ENCODE assay signal across 11 mouse cellular contexts in the genomic region with DNA sequence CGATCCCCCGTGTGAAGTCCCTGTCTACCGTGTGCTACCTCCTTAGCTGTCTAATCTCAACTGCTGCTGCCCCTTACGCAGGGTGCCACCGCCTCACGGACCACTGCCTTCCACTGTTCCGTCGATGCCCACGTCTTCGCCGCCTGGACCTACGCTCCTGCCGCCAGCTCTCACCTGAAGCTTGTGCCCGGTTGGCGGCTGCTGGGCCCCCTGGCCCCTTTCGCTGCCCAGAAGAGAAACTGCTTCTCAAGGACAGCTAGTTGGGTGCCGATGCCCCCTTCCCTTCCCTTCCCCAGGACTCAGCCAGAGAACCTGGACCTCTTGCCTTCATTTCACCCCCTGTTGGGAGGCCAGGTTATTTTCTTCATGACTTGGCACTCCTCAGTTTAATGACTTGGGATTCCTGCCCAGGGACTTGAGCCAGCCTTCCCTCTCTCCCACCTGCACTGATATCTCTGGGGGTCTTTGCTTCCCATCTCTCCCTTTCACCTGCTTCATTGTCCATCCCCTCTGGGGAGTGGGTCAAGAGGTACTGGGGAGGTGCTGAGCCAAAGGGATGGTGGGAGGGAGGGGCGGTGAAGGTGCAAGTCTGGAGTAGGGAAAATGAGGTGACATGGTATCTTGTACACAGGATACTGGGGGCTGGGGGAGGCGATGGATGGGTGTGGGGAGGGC. TPM values are rescaled to one million over a fixed set of nuclear protein-coding genes. Genes with fewer than 3 reads are reported as not detected.
A peak's percentile ranks its signal among the peaks of the same experiment; 100 is the strongest.
DNase-seq lines count a peak whose midpoint lies in the region; TF ChIP-seq lines count a peak whose summit lies in the region.
"Had no signal": no experiment of that assay in that cellular context is flagged by ENCODE, and none has a peak within 500 bp of the region (broad histone marks: within the 10 kb centered on the region; RNA-seq: fewer than 3 reads in every experiment).

No protein-coding gene starts in this region.

- H3K9ac ChIP-seq in ES-Bruce4 (ENCODE audit: low read depth, poor library complexity, severe bottlenecking) (no peak overlapping the region), MEL (ENCODE audit: control insufficient read depth, low read depth, low read length, poor library complexity, severe bottlenecking) (peak overlapping the region; percentile 78)

- intact Hi-C loops in left cerebral cortex, postnatal 14 days (cut with DNase I): no loop called here

- DNase-seq in kidney, adult 11 months: peak; percentile 26
- DNase-seq in kidney, adult 9 months: no peak
- DNase-seq in MEL (ENCODE audit: low read depth, low spot score): no peak
- no peak for DNase-seq in limb, embryonic 10.5 days (ENCODE audit: low spot score)
- no peak for DNase-seq in left cerebral cortex, adult 9 months (ENCODE audit: low spot score in 2 of 2)
- DNase-seq in left cerebral cortex, postnatal 14 days (ENCODE audit: low spot score in 2 of 2): no peak
- DNase-seq in urinary bladder, postnatal 25 days (ENCODE audit: low spot score): no peak

- WGBS in limb, embryonic 10.5 days: 93% methylated on average over 19 of the region's 19 CpGs

- TF ChIP-seq RAD21 in MEL (IDR thresholded peaks at IDR 0.05; ENCODE audit: low read depth, low read length): no peak

- TF ChIP-seq CTCF in ES-Bruce4 (IDR thresholded peaks at IDR 0.05; ENCODE audit: low read depth, low read length): no peak
- TF ChIP-seq CTCF in MEL (IDR thresholded peaks at IDR 0.05 in 2 of 3, conservative IDR thresholded peaks at IDR 0.05 in 1 of 3; ENCODE audit: control insufficient read depth in 1 of 3, insufficient read depth in 1 of 3, low read depth in 2 of 3, low read length in 3 of 3, poor library complexity in 1 of 3, severe bottlenecking in 1 of 3): no peak

- TF ChIP-seq EP300 in ES-Bruce4 (IDR thresholded peaks at IDR 0.05; ENCODE audit: insufficient read depth, low read depth, low read length) (no peak), MEL (IDR thresholded peaks at IDR 0.05; ENCODE audit: low read depth in 1 of 2, low read length in 2 of 2) (no peak)

- no peaks in the 10 kb centered on the region for H3K4me1 ChIP-seq in ES-Bruce4 (ENCODE audit: control insufficient read depth, insufficient read depth, low read length)
- peaks cover 8 to 38% of the 10 kb centered on the region in 2 experiments for H3K4me1 ChIP-seq in MEL (ENCODE audit: control insufficient read depth in 1 of 2, insufficient read depth in 2 of 2, low read length in 2 of 2)
- H3K4me1 ChIP-seq in limb, embryonic 10.5 days: peaks cover 39% of the 10 kb centered on the region

- TF ChIP-seq POLR2A in ES-Bruce4 (IDR thresholded peaks at IDR 0.05; ENCODE audit: insufficient read depth, low read length) (no peak), MEL (IDR thresholded peaks at IDR 0.05; ENCODE audit: control insufficient read depth in 1 of 2, insufficient read depth in 1 of 2, low read depth in 1 of 2, low read length in 2 of 2, poor library complexity in 1 of 2) (no peak)

- H3K36me3 ChIP-seq in ES-Bruce4 (ENCODE audit: control insufficient read depth, insufficient read depth, low read length, poor library complexity, severe bottlenecking): peaks cover 12% of the 10 kb centered on the region
- H3K36me3 ChIP-seq in MEL (ENCODE audit: control insufficient read depth in 1 of 2, insufficient read depth in 2 of 2, low read length in 2 of 2): peaks cover 0 to 35% of the 10 kb centered on the region in 2 experiments; a peak in 2 of 4 replicates
- peaks cover 58% of the 10 kb centered on the region for H3K36me3 ChIP-seq in limb, embryonic 10.5 days

- H3K27ac ChIP-seq in ES-Bruce4 (ENCODE audit: insufficient read depth, low read length) (peak overlapping the region; percentile 21; the same call in 1 of the 2 replicates), MEL (ENCODE audit: control insufficient read depth, low read depth, low read length) (peak overlapping the region; percentile 91)
- peak overlapping the region; percentile 95; the same call in 1 of the 2 replicates for H3K27ac ChIP-seq in limb, embryonic 10.5 days

- H3K4me3 ChIP-seq in ES-Bruce4 (ENCODE audit: low read depth, low read length) (peak overlapping the region; percentile 56), MEL (ENCODE audit: control insufficient read depth in 1 of 2, insufficient read depth in 1 of 2, low read depth in 2 of 2, low read length in 2 of 2) (peak overlapping the region; percentile 9 to 64)
- peak overlapping the region; percentile 76; the same call in 1 of the 2 replicates for H3K4me3 ChIP-seq in limb, embryonic 10.5 days

- H3K27me3 ChIP-seq in ES-Bruce4 (ENCODE audit: control insufficient read depth, insufficient read depth, low read length, poor library complexity, severe bottlenecking): no peaks in the 10 kb centered on the region
- H3K27me3 ChIP-seq in MEL (ENCODE audit: control insufficient read depth in 1 of 2, insufficient read depth in 2 of 2, low read length in 2 of 2): no peaks in the 10 kb centered on the region
- no peaks in the 10 kb centered on the region for H3K27me3 ChIP-seq in limb, embryonic 10.5 days (ENCODE audit: low read depth, poor library complexity, severe bottlenecking)
- H3K27me3 ChIP-seq: Patski had no signal

- H3K79me2 ChIP-seq in MEL (ENCODE audit: control insufficient read depth, insufficient read depth, low read length, poor library complexity): peaks cover 24% of the 10 kb centered on the region

- no peaks in the 10 kb centered on the region for H3K9me3 ChIP-seq in ES-Bruce4 (replicated peaks; ENCODE audit: control insufficient read depth, insufficient read depth, low read length, poor library complexity, severe bottlenecking)
- no peaks in the 10 kb centered on the region for H3K9me3 ChIP-seq in MEL (replicated peaks; ENCODE audit: insufficient read depth, low read length)
- H3K9me3 ChIP-seq in limb, embryonic 10.5 days (replicated peaks): no peaks in the 10 kb centered on the region

TF ChIP-seq in MEL, 35 proteins besides CTCF, POLR2A, EP300 and RAD21:
- TF ChIP-seq TBP (IDR thresholded peaks at IDR 0.05; ENCODE audit: low read depth, low read length) (no peak), MAZ (IDR thresholded peaks at IDR 0.05; ENCODE audit: low read depth, low read length) (0 out of 2 replicates have a peak, but pooled peaks have one; percentile 50)

RNA-seq across cellular contexts. Expression of a gene that starts 1.8 kb away (rescaled TPM):
- polyA plus RNA-seq in ES-Bruce4 (2011; ENCODE audit: insufficient read depth, insufficient read length, low read depth, missing spikeins) (20.2 and 23.2 TPM in 2 replicates), MEL (2012; ENCODE audit: insufficient read depth in 1 of 2, insufficient read length in 2 of 2, low read depth in 1 of 2, low replicate concordance in 2 of 2, missing spikeins in 1 of 2) (10 to 100 TPM in 1 of 2 experiments, not detected in 1; 47.2 TPM)
- total RNA-seq in MEL (2012; rRNA removed): 31.4 and 37.5 TPM in 2 replicates
- polyA plus RNA-seq in limb, embryonic 10.5 days (2016; fragmentation: Nextera tagmentation; extraction: Ambion mirVana): 15.2 and 16.0 TPM in 2 replicates
- total RNA-seq in left cerebral cortex, postnatal 14 days (2021): 10 to 100 TPM; 19.8 to 22.5 TPM

RNA-seq across cellular contexts. Expression of a gene that starts 8.7 kb away (rescaled TPM):
- 49.1 and 51.7 TPM in 2 replicates for polyA plus RNA-seq in ES-Bruce4 (2011; ENCODE audit: insufficient read depth, insufficient read length, low read depth, missing spikeins)
- total RNA-seq in MEL (2012; rRNA removed): 9.2 and 10.3 TPM in 2 replicates
- 10 to 100 TPM in 1 of 2 experiments, not detected in 1; 55.9 TPM for polyA plus RNA-seq in MEL (2012; ENCODE audit: insufficient read depth in 1 of 2, insufficient read length in 2 of 2, low read depth in 1 of 2, low replicate concordance in 2 of 2, missing spikeins in 1 of 2)
- 21.9 and 24.2 TPM in 2 replicates for polyA plus RNA-seq in limb, embryonic 10.5 days (2016; fragmentation: Nextera tagmentation; extraction: Ambion mirVana)
- 10 to 100 TPM; 43.3 to 44.9 TPM for total RNA-seq in left cerebral cortex, postnatal 14 days (2021)

RNA-seq across cellular contexts. Expression of a gene that starts 17.6 kb away (rescaled TPM):
- not detected in 2 replicates for polyA plus RNA-seq in ES-Bruce4 (2011; ENCODE audit: insufficient read depth, insufficient read length, low read depth, missing spikeins)
- 0.73 and 0.88 TPM in 2 replicates for total RNA-seq in MEL (2012; rRNA removed)
- 1 to 10 TPM in 1 of 2 experiments, not detected in 1; 1.3 TPM for polyA plus RNA-seq in MEL (2012; ENCODE audit: insufficient read depth in 1 of 2, insufficient read length in 2 of 2, low read depth in 1 of 2, low replicate concordance in 2 of 2, missing spikeins in 1 of 2)
- polyA plus RNA-seq in limb, embryonic 10.5 days (2016; fragmentation: Nextera tagmentation; extraction: Ambion mirVana): not detected in 2 replicates
- total RNA-seq in left cerebral cortex, postnatal 14 days (2021): 1 to 10 TPM; 1.7 TPM
- polyA plus RNA-seq: heart, postnatal 0 days; lung, embryonic 16.5 days had no signal

RNA-seq across cellular contexts. Expression of a gene that starts 23.5 kb away (rescaled TPM):
- polyA plus RNA-seq in ES-Bruce4 (2011; ENCODE audit: insufficient read depth, insufficient read length, low read depth, missing spikeins): 55.1 and 58.3 TPM in 2 replicates
- total RNA-seq in MEL (2012; rRNA removed): 37.7 and 46.7 TPM in 2 replicates
- polyA plus RNA-seq in MEL (2012; ENCODE audit: insufficient read depth in 1 of 2, insufficient read length in 2 of 2, low read depth in 1 of 2, low replicate concordance in 2 of 2, missing spikeins in 1 of 2): 10 to 100 TPM in 1 of 2 experiments, not detected in 1; 58.3 TPM
- polyA plus RNA-seq in limb, embryonic 10.5 days (2016; fragmentation: Nextera tagmentation; extraction: Ambion mirVana): 9.4 and 10.8 TPM in 2 replicates
- total RNA-seq in left cerebral cortex, postnatal 14 days (2021): 10 to 100 TPM; 89.1 to 89.8 TPM

RNA-seq across cellular contexts. Expression of a gene that starts 32.6 kb away (rescaled TPM):
- 7.9 and 11.2 TPM in 2 replicates for polyA plus RNA-seq in ES-Bruce4 (2011; ENCODE audit: insufficient read depth, insufficient read length, low read depth, missing spikeins)
- 0.59 and 1.4 TPM in 2 replicates for total RNA-seq in MEL (2012; rRNA removed)
- under 1 TPM in 1 of 2 experiments, not detected in 1; 0.75 TPM for polyA plus RNA-seq in MEL (2012; ENCODE audit: insufficient read depth in 1 of 2, insufficient read length in 2 of 2, low read depth in 1 of 2, low replicate concordance in 2 of 2, missing spikeins in 1 of 2)
- polyA plus RNA-seq in limb, embryonic 10.5 days (2016; fragmentation: Nextera tagmentation; extraction: Ambion mirVana): 5.5 and 8.2 TPM in 2 replicates
- 1 to 10 TPM; 4.8 to 6.0 TPM for total RNA-seq in left cerebral cortex, postnatal 14 days (2021)

Comparison
In these comparisons a context has a peak if more than half of its experiments do, and no peak if none do; other contexts are left out.
1. H3K27ac ChIP-seq: peak in every context shown above with its lines; median percentile 95 in limb, embryonic 10.5 days; 91 in MEL; 21 in ES-Bruce4.